Mouse (Mus musculus) brown adipose tissue, adult 24 weeks (tissue): ENCODE results near the gene Phactr1. TPM values are rescaled to one million over a fixed set of nuclear protein-coding genes. Genes with fewer than 3 reads are reported as not detected.
A peak's percentile ranks its signal among the peaks of the same experiment; 100 is the strongest.

ENCODE experiments used
- H3K27ac ChIP-seq: fragments of 200-500 bp; replicated peaks from 2 replicates; pipeline ENCODE4 v1.5.1; 2012; ENCODE audit warnings: low read depth, mild to moderate bottlenecking, low read length
- H3K4me1 ChIP-seq: fragments of 200-500 bp; 2 replicates; pipeline ENCODE4 v1.6.1; 2012; ENCODE audit warnings: low read length, mixed read lengths; ENCODE audit not compliant: control insufficient read depth, insufficient read depth, insufficient read length
- H3K4me3 ChIP-seq: fragments of 200-500 bp; 2 replicates; pipeline ENCODE4 v1.5.1; 2012; ENCODE audit warnings: low read depth, mild to moderate bottlenecking, low read length, moderate library complexity; ENCODE audit not compliant: insufficient read depth
- polyA plus RNA-seq: library from polyadenylated mRNA; stranded (reverse); fragments of >200 nt; gene quantifications from 2 replicates; pipeline ENCODE4 v1.2.4, GENCODE M21; 2012; ENCODE audit not compliant: missing spikeins, insufficient read depth, insufficient read length

Phactr1 gene
- polyA plus RNA-seq, 1 experiment: 2.1 TPM

DNA sequence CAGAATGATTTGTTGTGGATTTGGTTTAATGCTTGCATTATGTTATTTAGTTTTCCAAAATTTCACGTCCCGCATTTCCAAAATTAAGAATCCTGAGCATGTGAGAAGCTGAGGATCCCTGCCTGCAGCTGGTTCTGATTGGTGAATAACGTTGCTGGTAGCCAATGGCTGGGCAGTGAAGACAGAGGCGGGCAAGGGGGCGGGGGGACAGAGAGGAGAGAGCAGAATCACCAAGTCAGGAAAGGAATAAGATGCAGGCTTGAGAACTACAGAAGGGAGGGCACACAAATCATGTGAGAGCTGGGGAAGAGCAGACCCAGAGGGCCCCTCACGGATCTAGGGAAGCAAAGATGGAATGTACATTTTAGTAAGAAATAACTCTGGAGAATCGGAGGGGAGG lies 132.3 kb downstream of the Phactr1 start:
- H3K4me3 ChIP-seq: no peak overlapping the region

DNA sequence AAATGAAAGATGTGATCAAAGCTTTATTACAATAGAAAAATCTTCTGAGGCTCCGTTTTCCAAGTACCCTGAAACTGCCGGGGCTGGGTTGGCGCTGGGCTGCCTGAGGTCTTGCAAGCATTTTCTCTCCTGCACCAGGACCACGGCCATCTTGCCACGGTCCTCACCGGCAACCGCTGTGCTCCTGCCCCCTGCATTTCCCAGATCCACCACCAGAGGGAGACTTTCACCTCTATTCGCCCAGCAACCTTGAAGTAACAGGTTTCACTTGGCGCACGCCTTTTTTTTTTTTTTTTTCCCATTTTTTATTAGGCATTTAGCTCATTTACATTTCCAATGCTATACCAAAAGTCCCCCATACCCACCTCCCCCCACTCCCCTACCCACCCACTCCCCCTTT lies 138.0 kb downstream of the Phactr1 start:
- Histone ChIP-seq H3K27ac (no peak overlapping the region), H3K4me1 (no peaks in the 10 kb centered on the region), H3K4me3 (no peak overlapping the region)

More for the DNA sequence above, 132.3 kb downstream of the Phactr1 start:
- H3K4me1 ChIP-seq: no peaks in the 10 kb centered on the region
- no peak overlapping the region for H3K27ac ChIP-seq

DNA sequence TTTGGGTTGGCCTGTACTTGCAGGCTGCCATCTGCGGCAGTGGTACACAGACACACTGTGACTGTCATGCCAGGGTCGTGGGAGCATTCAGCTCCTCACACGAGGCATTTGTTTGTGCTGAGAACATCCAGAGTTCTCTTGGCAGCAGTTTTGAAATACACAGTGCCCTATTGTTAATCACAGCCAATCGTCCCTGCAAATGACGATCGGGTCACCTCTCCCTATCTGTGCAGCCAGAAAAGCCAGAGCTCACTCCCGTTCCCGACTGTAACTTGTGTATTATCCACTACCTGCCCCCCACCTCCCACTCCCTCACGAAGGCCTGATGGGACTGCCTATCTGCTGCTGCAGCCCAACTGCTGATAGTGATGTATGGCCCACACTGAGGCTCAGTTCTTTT lies 140.1 kb downstream of the Phactr1 start:
- H3K27ac ChIP-seq: no peak overlapping the region
- no peak overlapping the region for H3K4me3 ChIP-seq
- H3K4me1 ChIP-seq: no peaks in the 10 kb centered on the region

DNA sequence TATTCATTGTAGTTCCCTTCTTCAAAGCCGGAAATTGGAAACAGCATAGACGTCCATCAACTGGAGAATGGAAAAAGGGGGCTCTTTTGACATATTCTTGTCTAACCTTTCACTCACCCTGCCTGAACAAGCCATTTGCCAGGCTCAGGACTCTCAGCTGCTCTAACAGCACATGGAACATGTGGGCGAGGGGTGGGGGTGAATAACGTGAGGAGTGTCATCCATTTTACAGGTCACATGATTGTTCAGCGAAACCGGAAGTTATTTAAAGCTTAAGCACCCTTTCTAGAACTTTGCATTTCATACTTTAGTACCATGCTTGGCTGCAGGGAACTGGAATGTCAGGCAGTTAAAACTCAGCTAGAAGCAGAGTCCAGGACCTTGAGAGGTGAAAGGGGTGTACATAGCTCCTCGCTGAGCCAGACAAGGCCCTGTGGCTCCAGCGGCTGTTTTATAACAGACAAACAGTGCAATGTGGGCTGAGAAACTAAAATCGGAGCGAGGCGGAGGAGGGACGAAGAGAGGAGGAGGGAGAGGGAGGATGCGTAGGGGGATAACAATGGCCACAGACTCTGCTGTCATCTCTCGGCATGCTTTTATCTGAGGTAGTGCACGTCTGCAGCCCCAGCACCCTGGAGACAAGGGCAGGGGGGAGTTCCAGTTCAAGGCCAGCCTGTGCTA lies 141.1 kb downstream of the Phactr1 start:
- Histone ChIP-seq H3K4me1 (no peaks in the 10 kb centered on the region), H3K27ac (no peak overlapping the region), H3K4me3 (no peak overlapping the region)

DNA sequence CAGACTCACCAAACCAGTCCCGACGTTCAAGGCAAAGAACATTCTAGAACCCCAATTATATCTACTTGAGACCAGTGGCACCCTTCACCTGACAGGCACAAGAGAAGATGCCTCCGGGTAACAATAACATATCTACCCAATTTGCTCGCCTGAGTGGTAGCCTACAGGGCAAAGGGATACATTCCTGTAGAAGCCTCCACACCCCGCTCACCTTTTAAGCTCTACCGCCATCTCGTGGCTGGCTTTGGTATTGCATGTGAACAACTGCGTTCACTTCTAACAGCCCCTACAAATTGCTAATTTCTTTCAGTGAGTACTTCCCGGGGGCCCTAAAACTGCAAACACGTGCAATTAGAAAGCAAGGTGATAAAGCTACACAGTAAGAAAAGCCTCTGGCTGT lies 142.1 kb downstream of the Phactr1 start:
- no peak overlapping the region for H3K27ac ChIP-seq
- no peak overlapping the region for H3K4me3 ChIP-seq
- H3K4me1 ChIP-seq: no peaks in the 10 kb centered on the region

DNA sequence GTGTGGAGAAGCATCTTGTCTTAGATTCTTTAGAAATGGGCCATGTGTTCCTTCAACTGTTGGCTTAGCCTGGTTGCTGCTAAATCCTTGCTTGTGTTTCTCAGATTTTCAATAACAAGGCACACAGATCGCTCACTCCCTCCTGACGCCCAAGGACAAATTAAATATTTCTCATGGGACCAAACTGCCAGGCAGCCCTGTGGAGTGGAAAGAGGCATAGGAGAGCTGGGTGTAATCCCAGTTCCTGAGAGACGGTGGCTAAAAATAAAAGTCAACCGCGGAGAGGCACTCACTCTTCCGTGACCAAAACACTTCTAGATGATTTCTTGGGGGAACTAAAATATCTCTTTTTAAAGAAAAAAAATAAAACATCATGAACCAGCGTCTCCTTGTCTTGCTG lies 143.5 kb downstream of the Phactr1 start:
- no peak overlapping the region for H3K4me3 ChIP-seq
- no peak overlapping the region for H3K27ac ChIP-seq
- no peaks in the 10 kb centered on the region for H3K4me1 ChIP-seq

DNA sequence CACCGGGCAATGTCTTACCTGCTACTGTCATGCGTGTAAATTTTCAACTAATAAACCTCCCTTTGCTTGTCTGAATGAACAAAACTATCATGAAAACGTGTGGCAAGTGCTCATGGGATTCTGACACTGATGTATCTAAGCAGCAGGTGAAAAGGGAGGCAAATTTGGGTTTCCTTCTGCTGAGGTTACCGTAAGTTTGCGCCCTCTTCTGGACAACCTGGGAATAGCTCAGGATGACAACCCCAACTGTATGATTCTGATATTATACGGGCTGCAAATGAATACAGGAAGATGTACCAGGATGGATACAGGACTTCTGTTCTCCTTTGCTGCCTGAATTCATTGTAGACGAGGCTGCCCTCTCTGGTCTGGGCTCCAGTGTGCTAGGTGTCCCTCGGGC lies 146.2 kb downstream of the Phactr1 start:
- Histone ChIP-seq H3K27ac (no peak overlapping the region), H3K4me3 (no peak overlapping the region), H3K4me1 (no peaks in the 10 kb centered on the region)

DNA sequence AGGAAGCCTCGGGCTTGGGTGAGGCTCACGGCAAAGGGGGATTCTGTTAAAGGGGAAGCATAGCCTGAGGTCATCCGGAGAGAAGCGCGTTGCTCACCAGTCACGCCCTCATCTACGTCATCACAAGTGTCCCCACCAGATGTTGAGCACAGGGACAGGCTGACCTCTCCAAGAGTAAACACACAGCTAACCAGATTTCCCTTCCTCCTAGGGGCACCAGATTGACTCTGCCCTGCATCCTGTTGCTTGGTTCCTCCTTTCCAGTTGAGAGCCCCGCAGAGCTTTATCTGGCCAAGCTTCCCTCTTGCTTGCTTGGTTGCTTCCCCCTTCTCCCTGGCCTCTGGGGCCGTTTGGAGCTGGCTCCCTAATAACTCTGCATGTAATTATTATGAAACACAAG lies 148.6 kb downstream of the Phactr1 start:
- H3K4me3 ChIP-seq: no peak overlapping the region

DNA sequence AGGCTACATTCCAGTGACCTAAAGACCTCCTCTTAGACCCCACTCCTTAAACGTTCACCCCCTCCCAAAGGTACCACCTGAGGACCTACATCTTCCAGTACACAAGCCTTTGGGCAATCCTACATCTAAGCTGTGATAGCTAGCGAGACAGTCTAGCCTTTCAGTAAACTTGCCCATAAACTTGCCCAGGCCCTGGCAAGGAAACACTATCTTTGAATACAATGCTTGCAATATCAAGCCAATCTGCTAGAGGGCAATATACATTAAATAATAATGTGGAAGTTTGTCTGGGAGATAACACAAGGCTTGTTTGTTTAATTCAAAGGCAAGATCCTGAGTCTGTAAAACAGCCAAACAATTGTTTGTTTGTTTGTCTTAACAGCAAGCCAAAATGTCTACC lies 155.0 kb downstream of the Phactr1 start:
- H3K27ac ChIP-seq: no peak overlapping the region
- no peaks in the 10 kb centered on the region for H3K4me1 ChIP-seq
- no peak overlapping the region for H3K4me3 ChIP-seq

More for the DNA sequence above, 148.6 kb downstream of the Phactr1 start:
- Histone ChIP-seq H3K4me1 (no peaks in the 10 kb centered on the region), H3K27ac (no peak overlapping the region)

DNA sequence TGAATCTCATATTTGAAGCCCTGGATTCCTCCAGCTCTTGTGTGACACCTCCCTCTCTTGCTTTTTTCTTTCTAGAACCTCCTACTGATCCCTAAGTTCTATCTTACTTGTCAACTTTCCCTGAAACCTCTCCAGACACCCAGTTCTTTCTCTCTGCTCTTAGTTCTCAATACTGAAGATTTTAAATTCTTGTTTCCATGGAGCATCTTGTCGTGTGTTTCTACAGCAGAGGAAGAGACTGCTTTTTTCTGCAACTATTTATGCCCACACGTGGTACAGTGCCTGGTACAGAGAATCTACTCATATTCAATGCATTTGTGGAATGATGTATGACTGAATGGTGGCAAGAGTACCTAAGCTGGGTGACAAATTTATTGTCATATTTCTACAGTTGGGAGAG lies 158.9 kb downstream of the Phactr1 start:
- Histone ChIP-seq H3K4me3 (no peak overlapping the region), H3K4me1 (no peaks in the 10 kb centered on the region), H3K27ac (no peak overlapping the region)

DNA sequence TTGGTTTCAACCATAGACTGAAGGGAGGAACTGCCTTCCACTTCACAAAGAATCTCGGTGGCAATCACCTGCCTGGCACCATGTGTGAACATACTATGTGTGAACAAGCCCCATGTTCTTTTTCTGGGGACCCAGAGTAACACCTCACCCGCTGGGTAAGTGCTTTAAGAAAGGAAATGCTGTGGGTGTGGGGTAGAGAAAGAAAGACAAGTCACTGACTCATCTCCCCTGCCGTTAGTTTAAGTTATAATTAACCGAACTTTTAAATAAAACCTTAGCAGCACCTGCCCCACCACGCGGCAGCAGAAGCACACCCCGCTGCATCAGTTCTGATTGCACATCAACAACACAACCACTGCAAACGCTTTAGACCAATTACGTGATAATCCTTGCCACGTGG lies 171.7 kb downstream of the Phactr1 start:
- Histone ChIP-seq H3K27ac (no peak overlapping the region), H3K4me1 (no peaks in the 10 kb centered on the region), H3K4me3 (no peak overlapping the region)

DNA sequence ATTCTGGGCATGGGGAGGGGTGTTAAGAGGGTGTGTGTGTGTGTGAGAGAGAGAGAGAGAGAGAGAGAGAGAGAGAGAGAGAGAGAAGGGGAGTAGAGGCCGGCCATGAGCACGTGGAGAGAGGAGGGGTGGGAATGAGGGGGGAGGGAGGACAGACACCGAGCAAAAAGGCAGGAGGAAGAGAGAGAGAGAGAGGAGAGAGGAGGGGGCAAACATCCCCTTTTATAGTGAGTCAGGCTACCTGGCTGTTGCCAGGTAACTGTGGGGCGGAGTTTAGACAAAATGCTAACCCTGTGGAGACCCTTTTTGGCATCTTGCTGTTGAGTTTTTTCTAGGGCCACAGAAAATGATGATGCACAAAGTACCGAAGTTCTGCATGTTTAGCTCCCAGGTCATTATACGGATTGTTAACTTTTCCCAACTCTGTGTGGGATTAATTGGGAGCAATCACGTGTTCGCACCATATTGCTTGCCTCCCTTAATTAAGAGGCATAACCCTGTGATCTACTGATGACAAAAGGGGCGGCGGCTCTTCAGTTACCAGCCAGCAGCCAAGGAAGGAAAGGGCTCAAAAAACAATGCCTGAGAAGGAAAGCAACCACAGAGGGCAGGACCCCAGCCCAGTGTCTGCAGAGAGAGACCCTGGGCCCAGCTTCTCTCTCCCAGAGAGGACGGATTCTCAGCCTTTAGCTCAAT lies 173.6 kb downstream of the Phactr1 start:
- Histone ChIP-seq H3K27ac (no peak overlapping the region), H3K4me3 (no peak overlapping the region), H3K4me1 (no peaks in the 10 kb centered on the region)

DNA sequence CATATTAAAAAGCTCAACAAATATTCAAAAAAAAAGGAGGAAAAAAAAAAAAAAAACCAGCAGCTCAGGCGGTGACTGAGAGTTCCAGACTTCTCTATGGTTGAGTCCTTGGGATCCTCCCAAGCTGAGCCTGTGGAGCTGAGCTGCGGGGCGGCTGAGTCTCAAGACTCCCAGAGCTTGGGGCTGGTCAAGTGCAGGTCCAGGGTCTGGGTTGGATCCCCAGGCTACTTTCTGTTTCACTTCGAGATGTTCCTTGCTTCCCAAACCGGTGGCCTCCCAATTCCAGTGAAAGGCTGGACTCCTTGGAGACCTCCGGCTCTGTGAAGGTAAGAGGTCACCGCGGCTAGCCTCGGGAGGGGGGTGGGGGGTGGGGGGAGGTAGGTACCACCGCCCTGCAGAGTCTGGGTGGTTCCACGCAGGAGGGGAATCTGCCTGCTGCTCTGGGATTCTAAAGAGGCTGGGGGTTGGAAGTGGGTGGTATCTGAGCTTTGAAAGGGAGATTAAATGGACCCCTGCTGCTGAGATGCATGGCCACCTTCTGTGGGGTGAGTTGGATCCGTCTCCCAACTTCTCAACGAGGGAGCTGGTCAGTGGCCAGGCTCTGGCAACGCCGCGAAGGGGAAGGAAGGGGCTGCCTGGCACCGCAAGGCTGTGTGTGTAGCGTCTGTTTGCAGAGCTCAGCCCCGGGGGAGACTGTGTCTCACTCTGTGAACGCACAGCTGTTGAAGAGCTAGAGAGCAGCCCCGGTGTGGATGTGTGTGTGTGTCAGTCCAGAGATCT lies 185.9 kb downstream of the Phactr1 start:
- Histone ChIP-seq H3K4me1 (peaks cover 8% of the 10 kb centered on the region; the same call in 1 of the 2 replicates), H3K4me3 (peak overlapping the region; percentile 80), H3K27ac (peak overlapping the region; percentile 75)

DNA sequence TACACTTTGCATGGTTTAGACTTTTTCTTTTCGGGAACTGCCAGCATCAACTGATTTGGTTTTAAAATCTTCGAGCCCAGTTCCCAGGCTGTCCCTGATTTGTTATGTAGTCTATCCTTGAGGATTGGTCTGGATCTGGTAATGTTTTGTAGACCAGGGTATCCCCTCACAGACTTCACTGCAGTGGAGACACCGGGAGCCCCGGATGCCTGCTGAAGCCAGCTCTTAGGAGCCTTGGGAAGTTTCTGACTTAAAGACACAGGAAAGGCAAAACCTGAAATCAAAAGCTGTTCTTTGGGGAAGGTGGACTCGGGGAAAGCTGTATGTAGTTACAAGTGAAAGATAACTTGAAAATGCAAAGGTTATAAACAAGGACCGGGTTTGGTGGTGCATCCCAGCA lies 186.6 kb downstream of the Phactr1 start:
- H3K27ac ChIP-seq: 0 out of 2 replicates have a peak overlapping the region, but pooled peaks have one; percentile 75

DNA sequence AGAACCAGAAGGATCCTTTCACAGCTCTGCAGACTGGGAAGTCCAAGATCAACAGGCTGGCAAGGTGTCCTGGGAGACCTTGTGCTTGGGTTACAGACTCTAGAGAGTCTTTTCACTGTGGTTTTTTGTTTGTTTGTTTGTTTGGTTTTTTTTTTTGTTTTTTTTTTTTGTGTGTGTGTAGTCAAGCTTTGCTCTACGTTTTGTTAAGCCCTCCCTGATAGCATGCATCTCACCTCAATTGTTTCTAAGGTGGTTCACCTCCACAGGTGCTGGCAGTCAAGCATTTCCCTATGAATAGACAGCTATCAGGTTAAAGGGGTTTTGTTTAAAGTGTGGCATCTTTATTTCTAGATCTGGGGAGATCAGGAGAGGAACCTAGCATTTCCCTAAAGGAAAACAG lies 191.7 kb downstream of the Phactr1 start:
- Histone ChIP-seq H3K4me3 (no peak overlapping the region), H3K27ac (no peak overlapping the region), H3K4me1 (no peaks in the 10 kb centered on the region; the same call in 1 of the 2 replicates)

More for the DNA sequence above, 186.6 kb downstream of the Phactr1 start:
- Histone ChIP-seq H3K4me3 (peak overlapping the region; percentile 80), H3K4me1 (peaks cover 8% of the 10 kb centered on the region; the same call in 1 of the 2 replicates)
